Mouse (Mus musculus) MN1 (cell line): ENCODE results near the gene Itga8.

Source experiments
- DNase-seq: peaks from one replicate; pipeline ENCODE4 v3.0.0-alpha.2; 2016; ENCODE audit warnings: low spot score

The Itga8 gene

DNA sequence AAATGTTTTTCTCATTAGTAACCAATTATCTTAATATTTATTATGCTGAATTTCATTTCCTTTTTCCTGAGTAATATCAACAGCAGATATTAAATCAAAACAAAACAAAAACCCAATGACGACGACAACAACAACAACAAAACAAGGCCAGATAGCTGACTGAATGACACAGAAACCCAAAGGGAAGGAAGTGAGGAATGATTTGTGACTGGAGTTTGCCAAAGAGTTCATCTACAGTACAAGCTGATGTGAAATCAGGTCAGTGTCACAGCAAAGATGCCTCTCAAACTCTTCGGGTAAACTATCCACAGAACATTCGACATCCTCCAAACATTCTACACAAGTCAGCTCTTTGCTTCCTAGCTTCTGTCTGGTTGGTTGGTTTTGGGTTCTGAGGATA lies 104.0 kb downstream of the Itga8 start:
- DNase-seq, result no peak

DNA sequence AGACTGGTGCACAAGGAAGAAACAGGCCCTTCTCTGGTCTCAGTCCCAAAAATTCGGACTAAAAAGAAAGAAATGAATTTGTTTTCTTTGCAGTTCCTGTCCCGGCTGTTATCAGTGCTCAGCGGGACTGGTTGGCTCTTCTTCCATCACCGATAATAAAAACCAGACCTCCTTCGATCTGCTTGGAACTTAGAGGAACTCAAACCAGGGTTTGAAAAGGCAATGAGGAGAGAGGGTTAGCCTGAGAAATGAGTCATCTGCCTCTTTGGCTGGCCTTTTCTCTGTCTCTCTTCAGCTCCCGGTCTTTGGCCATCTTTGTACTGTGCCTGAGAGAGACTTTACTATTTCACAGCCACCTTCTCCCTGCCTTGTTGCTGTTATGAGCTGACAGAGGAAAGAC lies 112.7 kb downstream of the Itga8 start:
- DNase-seq, result peak; percentile 9

DNA sequence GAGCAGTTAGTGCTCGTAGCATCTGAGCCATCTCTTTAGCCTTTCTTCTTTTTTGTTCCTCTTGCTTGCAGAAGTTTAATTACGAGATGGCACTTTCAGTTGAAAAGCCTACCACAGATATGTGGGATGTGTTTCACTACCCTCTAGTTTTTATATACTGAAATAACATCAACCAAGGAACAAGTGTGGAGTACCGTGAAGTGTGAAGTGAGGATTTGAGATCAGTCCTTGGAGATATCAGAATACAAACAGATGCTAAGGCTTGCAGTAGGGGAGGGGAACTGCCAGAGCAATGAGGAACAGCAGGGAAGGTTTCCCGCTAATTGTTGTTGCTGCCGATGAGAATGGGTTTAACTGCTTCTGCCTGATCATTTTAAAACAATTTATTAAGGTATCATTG lies 114.1 kb downstream of the Itga8 start:
- no peak for DNase-seq

DNA sequence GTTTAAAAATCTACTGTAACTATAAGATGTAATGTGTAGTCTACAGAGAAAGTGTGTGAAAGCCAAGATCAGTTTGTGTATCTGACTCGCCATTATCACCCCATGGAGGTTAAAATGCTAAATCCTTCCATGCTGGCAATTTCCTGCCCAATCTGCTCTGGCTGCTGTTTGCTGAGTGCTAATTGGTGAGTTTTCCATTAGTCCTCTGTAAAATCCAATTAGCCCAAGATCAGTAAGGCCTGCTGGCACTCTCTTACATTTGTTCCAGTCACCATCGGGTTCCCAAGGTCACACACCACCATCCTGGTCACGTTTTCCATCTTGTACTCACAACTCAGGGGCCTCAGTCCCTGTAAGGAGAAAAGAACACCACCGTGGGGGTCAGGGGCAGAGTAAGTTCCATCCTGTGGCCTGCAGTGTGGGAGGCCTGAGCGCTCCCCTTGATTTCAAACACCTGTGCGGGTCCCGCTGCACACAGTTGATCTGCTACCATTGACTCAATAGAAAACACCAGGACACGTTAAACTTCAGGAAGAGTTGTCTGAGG lies 119.2 kb downstream of the Itga8 start:
- peak; percentile 61 for DNase-seq

DNA sequence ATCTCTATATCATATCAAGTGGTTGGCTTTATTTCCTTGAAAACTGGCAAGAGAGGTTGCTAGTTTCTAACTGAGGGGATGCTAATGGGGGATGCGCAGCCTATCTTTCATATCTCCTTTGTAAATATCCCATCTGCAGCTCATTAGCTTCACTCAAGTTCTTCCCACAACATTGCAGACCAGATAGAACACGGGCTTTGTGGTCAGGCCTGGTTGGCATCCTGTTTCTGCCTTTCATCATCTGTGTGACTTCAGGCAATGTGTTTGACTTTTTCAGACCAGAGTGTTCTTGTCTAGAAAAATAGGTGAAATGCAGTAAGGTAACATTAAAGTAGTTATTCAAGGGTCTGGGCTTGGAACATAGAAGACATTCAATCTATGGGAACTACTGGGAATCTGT lies 121.1 kb downstream of the Itga8 start:
- DNase-seq, result peak; percentile 73

DNA sequence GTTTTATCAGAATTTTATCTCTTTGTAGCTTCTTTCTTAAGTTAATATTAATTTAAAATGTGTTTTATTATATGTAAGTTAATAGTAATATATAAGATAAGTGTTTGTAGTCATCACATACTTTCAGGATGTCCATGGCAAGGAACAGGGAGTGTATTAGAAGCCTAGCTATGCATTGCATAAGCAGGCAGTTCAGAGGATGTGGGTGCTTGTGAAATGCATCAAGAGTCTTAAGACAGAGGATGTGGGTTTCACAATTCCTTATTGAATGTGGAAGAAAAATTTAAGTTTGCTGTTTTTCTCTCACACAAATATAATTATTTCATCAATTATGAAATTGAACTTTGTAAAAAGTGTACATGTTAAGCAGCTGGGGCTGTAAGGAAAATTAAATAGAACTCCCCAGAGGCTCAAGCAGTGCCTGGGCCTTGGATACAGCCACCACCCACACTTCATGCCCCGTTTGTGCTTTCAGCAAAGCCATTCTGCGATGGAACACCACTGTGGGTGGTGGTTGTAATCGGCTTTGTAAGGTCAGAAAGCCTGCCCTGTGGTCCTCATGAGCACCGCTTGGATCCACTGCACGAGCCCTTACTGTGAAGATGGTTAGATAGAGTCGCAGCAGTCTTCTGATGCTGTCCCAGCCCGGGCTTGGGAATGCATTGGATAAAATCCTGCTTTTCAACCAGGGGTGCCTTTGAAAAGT lies 126.8 kb downstream of the Itga8 start:
- no peak for DNase-seq

DNA sequence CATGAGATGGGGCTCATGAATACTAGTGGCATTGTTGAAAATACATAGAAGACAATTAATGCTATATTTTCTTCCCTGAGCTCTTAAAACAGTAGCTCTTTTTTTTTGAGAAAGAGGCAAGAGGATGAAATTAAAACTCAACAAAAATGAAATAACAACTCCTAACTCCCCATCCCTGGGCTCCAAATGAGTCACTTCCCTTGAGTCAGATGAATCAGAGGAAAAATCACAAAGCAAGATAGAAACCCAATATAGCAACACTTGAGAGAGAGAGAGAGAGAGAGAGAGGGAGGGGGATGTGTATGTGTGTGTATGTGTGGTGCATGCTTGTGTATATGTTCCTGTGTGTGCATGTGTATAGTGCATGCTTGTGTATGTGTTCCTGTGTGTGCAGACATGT lies 131.5 kb downstream of the Itga8 start:
- DNase-seq, result no peak

DNA sequence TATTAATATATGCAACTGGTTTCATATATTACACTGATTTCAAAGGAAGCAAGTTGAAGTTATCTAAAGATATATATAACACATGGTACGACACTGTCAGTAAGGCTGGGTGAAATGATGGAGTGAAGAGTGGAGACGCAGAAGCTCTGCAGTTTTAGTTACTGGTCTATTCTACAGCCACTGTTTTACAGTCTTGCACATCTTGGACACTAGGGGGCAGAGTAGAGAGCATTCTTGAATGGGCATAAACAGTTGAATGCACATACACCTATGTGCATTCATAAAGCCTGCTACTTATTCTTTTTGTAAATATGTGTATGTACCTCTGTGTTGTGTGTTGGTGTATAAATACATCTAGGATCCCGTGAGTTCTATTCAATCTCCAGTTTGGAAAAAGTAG lies 141.2 kb downstream of the Itga8 start:
- DNase-seq, result no peak

DNA sequence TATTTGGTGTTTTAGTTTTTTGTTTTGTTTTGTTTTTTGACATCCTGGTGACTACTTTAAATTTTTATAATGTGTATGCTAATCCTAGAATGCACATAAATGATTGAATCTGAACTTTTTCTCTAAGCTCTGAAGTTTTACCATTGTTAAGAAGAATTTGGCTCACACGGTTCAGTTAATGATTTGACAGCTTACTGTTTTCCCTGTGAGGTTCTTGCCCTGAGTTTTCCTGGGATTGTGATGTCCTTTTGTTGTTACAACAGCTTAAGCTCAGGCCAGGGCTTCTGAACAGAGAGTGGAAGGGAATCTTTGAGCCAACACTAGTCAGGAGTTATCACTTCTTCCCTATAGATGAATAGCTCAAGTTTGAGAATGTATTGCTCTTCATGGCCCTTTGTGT lies 144.7 kb downstream of the Itga8 start:
- DNase-seq, result no peak

DNA sequence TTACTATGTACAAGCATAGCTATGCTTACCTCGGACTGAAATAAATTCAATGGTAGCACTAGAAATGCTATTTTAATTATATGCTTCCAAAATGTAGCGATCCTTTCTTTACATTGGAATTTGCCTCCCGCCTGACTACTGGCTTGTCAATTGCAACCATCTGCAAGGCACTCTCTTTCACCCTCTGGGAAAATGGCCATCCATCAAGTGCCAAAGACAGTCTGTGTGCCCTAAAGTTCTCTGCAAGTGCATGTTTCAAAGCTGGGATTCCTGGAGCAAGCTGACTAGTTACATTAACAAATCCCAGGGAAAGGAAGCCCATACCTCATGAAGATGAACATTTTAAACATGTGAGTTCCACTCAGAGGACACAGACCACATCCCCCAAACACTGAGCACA lies 145.3 kb downstream of the Itga8 start:
- no peak for DNase-seq

DNA sequence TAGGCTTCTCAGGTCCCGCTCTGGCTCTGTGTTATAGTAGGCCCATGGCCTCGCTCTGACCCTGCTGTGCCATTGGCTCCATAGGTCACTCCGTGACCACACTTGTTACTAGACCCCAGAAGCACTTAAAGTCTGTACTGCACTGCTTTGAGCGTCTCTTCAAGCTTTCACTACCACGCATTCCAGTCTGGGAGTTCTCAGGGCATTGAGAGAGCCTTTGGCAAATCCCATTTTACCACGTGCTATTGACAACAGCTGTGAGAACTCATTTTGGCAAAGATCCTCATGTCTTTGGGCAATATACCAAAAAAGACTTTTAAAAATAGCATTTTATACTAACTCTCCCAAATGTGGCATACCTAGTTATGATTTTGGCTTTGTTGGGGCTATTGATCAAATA lies 147.0 kb downstream of the Itga8 start:
- DNase-seq, result no peak

DNA sequence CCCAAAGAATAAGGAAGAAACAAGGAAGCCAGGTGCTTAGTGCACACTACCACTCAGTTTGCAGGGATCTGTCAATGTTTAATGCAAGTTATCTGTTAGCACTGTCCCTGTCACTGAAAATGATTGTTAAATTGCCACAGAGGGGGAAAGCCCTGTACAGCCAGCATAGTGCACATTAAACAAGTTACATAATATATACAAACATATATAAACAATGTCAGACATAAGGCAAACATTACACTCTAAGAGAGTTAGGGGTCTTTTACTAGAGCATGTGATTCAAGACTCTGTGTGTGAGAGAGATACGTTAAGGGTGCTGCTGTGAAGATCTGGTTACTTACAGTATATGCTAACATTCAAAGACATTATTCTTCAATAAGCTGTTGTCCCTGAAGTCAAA lies 148.2 kb downstream of the Itga8 start:
- no peak for DNase-seq

DNA sequence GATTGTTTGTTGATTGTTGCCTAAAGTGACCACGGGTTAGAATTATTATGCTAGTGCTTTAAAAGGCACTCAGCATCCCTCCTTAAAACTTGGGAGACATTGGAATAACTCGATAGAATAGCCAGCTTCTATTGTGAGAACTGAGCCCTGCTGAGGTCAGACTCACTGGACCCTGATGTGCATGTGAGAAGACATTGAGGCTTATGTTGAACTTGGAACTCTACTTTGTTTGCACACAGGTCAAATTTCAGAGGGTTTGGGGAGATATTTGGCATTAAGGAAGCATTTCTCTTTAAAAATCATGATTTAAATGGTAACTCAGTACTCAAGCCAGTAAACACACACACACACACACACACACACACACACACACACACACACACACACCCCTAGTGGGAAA lies 153.8 kb downstream of the Itga8 start:
- no peak for DNase-seq

DNA sequence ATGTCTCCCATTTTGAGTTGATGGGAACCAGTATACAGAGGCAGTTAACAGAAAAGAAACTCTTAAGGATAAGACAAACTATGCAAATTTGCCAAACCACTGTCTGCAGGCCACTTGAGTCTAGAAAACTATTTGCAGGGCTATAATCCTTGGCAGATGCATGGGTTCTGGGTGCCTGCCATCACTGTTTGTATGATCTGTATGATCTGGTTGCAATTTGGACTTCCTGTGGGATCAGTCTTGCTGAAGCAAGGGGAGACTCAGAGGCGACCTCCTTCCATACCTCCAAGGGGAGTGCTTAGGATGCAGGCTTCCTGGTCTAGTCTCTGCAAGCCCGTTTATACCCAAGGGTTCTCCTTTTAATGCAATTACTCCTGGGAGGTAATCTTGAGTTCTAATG lies 155.1 kb downstream of the Itga8 start:
- DNase-seq, result no peak

DNA sequence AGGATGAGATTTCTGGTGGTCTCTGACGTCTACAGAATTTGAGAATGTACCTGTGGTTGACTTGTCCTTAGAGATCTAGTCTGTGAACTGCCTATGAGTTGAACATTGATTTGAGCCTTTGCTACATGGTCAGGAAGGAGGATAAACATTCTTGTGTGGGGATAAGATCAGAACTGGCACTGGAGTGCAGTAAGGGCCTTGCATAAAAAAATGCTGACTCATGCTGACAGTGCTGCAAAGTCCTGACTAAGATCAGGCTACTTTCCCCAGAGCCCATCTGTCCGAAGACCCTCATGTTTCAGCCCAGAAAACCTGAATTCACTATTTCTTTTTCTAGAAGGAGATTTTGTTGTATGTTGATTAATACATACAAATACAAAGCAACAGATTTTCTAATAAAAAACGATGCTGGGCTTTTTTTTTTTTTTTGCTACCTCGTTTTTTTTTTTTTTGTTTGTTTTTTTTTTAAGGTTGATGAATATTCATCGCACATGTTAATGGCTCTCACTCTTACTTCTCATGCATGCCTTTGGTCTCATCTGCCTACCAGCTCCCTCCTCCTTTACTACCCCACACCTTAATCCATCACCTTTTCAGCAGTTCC lies 162.9 kb downstream of the Itga8 start:
- peak; percentile 9 for DNase-seq

DNA sequence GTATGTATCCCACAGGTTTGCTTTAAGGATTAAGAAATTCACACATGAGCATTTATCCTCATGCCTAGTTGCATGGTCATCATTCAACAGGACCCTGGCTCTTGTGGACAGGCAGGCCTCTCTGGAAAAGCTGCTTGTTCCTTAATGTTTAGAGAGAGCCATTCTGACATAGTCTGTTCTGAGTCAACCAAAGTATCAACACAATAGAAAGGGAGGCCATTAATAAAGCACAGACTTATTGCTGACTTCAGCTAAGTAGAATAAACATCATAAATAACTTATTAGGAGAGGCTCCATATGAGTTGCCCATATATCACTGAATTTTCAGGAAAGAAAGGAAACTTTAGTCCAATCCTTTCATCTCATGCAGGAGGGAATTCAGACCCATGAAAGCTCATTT lies 175.1 kb downstream of the Itga8 start:
- DNase-seq, result no peak

DNA sequence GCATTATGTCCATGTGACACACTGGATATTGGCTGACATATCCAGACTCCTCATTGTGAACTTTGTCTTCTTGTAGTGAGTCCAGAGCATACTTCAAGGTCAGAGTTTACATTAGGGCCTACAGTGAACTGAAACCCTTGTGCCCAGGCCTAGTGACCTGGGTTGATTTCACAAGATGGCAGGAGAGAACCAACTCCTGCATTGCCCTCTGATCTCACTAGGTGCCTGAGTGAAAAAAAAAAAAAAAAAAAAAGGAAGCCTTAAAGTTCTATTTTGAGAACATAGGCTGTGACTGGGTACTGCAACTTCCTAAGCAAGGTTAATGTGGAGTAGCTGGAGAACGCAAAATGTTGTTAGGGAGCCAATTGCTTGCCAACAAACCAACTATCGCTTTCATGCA lies 186.2 kb downstream of the Itga8 start:
- DNase-seq, result no peak

DNA sequence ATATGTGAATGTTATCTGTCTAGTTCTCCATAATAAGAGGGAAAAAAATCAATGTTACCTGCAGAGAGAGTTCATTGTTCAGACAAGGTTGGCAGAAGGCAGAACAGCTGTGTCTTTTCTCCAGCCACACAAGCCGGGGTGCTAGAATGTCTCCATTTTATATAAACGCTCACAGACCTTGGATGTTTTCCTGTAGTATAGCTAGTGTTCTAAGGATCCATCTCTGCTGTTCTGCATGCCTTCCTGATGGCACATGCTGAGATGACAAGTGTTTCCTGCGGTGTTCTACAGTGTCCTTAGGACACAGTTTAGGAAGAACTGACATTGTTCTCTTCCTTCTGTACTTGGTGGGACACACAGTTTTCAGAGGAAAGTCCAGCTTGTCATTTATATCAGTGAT lies 192.4 kb downstream of the Itga8 start:
- no peak for DNase-seq

DNA sequence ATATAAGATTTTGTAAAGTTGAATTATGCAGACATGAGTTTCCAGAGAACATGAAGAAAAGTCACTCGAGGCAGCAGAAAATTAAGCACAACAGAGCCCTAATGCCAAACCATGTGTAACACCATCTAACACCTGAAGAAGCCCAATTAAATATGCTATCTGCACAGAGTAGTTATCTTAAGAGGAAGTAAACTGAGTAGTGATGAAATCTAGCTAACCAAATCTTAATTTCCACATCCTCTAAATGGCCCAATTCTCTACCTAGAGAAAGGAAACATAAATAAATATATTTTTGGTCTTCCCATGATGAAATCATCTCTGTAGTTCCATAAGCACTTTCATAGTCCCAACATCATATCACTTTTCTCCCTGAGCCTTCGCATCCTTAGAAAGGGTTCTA lies 193.4 kb downstream of the Itga8 start:
- no peak for DNase-seq

DNA sequence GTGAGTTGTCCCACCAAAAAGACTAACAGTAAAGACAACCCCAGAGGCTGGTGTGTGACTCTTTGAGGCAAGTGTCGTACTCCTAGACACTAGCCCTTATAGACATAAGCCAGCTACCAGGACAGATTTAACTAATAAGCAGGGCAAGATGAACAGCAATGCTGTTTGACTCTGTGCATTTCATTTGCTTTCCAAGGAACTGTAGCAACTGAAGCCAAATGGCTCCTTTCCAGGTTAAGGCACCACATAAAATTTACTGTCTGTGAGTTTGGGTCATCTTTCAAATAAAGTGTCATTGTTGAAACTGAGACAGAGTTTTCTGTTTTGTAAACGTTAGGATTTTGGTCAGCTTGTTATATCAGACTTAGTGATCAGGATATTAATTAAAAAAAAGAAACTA lies 194.5 kb downstream of the Itga8 start:
- DNase-seq, result no peak

DNA sequence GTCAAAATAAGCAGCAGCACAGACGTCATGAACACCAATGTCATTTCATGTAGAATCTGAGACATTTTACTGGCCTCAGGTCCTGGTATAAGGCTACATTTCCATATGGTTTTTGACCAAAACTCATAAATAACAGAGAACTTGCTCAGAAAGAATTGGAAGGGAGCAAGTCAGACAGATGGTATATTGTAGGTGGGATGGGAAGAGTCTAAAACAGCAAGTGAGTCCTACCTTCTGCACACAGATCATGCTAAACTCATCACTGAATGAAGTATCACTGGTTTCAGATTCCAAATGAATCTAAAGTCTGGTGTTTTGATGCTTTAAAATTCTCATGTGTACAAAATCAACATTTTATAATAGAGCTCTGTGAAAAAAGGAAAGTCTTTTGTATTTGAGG lies 198.5 kb downstream of the Itga8 start:
- DNase-seq, result no peak

DNA sequence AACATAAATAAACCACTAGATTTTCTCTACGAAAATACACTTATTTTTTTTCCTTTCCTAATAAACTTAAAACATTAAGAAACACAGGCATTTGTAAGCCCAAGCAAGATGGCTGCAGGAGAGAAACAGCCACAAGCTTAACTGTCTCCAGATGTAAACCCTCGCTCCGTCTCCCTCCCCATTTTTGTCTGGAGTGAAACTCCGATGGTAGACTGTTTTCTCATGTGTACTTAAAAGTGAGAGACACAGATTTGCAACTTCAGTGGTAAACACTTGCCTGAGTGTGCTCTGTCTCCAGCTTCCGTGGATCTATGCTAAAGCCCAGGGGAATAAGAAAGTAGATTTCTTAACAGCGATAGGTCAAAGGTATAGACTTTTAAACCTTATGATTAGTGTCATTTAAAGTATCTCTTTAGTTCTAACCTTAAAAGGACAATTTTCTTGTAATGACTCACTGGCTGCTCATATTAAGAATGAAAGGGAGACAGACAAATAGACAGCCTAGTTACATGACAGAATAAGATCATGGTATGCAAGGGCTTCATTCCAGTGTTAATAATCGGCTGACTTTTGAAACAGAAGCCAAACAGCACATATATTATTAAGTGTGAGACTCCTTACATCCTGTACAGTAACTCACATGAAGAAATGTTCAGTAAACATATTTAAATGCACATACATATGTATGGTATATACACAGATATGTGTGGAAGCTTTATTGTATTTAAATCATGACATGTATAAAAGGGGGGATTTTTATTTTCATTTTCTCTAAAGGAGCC lies 209.3 kb downstream of the Itga8 start:
- DNase-seq, result no peak

DNA sequence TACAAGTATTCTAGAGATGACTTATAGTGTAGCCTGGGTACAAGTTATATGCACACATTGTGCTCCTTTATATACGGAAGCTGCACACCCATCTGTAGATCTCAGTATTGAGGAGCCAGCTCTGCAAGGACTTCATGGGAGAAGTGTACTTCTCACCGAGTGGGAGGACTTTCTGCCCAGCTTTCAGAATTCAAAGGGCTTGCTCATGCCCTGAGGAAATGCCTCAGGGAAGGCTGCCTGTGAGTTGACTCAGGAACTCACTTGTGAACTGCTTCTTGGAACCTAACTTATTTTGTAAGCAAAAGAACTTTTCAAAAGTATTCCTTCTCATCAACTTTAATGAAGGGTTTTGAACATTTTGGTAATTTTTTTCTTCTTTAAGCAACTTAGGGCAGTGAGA lies 210.7 kb downstream of the Itga8 start:
- no peak for DNase-seq
